Comparison of ENCODE assay signal across 8 mouse cellular contexts in genomic region chr5:110770448-110771158, GRCm38 (mm10). TPM values are rescaled to one million over a fixed set of nuclear protein-coding genes. Genes with fewer than 3 reads are reported as not detected.
A peak's percentile ranks its signal among the peaks of the same experiment; 100 is the strongest.
DNase-seq lines count a peak whose midpoint lies in the region; ATAC-seq lines count a peak whose summit lies in the region.

Gene Ep400, minus strand, starts transcription at chr5:110770717.

- peak; percentile 90 for ATAC-seq in inflammation-experienced regulatory T-cells, adult 6 months
- peak; percentile 95 for ATAC-seq in megakaryocyte-erythroid progenitor cell, adult 5-6 weeks (replicated peaks; ENCODE audit: low FRiP score, low TSS enrichment, poor library complexity, severe bottlenecking)

- intact Hi-C loops in gastrocnemius, postnatal 14 days (cut with DNase I; ENCODE audit: low total_unique reads): no loop called here
- intact Hi-C loops in left cerebral cortex, postnatal 10 days (cut with DNase I): no loop called here

- DNase-seq in adrenal gland, adult (ENCODE audit: inconsistent age in 2 of 2, low spot score in 1 of 2): peak; percentile 100
- peak; percentile 99 for DNase-seq in embryo, embryonic 10.5 days (ENCODE audit: low spot score)
- peak; percentile 100 for DNase-seq in gastrocnemius, postnatal 14 days
- peak; percentile 99 to 100 for DNase-seq in left cerebral cortex, postnatal 10 days (ENCODE audit: extremely low spot score in 1 of 2, low spot score in 2 of 2)
- peak; percentile 100 for DNase-seq in right cerebral cortex, postnatal 25 days
- DNase-seq in urinary bladder, postnatal 4 days (ENCODE audit: low spot score in 2 of 2): peak; percentile 100

RNA-seq across cellular contexts. Expression of gene Ep400, which starts in this region (rescaled TPM):
- 10 to 100 TPM; 29.4 to 34.3 TPM for total RNA-seq in gastrocnemius, postnatal 14 days (2021)
- 10 to 100 TPM; 53.8 to 85.3 (median 69.2) TPM for polyA plus RNA-seq in inflammation-experienced regulatory T-cells, adult 6 months (2017; shearing (Covaris generic))
- total RNA-seq in left cerebral cortex, postnatal 10 days (2021): 10 to 100 TPM; 84.9 to 86.1 TPM
- total RNA-seq in megakaryocyte-erythroid progenitor cell, adult 5-6 weeks (2014; fragmentation: Nextera tagmentation): 181 and 186 TPM in 2 replicates
- total RNA-seq in megakaryocyte-erythroid progenitor cell, adult 5-6 weeks (2017): 56.0 and 71.6 TPM in 2 replicates

Comparison
In these comparisons a context has a peak if more than half of its experiments do, and no peak if none do; other contexts are left out.
1. Peak in every context shown above with its lines: DNase-seq and ATAC-seq.